Mouse (Mus musculus): ENCODE results near the gene Tnfsf11. TPM values are rescaled to one million over a fixed set of nuclear protein-coding genes. Genes with fewer than 3 reads are reported as not detected.

Tnfsf11 gene
- polyA plus RNA-seq, 1 experiment from 2014 or later, result 0.05 TPM

GRCm38 (mm10) chr14:78229012-78229411 is 78.8 kb downstream of the Tnfsf11 start:
- Histone ChIP-seq H3K4me3 (ENCODE audit: low read depth, low read length) (no peak overlapping the region), H3K36me3 (ENCODE audit: insufficient read depth, low read length) (no peaks in the 10 kb centered on the region), H3K27ac (ENCODE audit: low read length) (no peak overlapping the region), H3K4me2 (replicated peaks; ENCODE audit: low read depth, low read length) (no peak overlapping the region), H3K27me3 (replicated peaks; ENCODE audit: insufficient read depth, low read length) (no peaks in the 10 kb centered on the region), H3K9me3 (ENCODE audit: low read length) (no peaks in the 10 kb centered on the region), H3K4me1 (ENCODE audit: insufficient read depth, low read depth, low read length) (no peaks in the 10 kb centered on the region), H3K9ac (replicated peaks; ENCODE audit: low read depth) (no peak overlapping the region)
- WGBS, result 66% methylated on average over 4 of the region's 4 CpGs
- ATAC-seq (no peak), DNase-seq (ENCODE audit: low spot score) (no peak)
- TF ChIP-seq EP300 (IDR thresholded peaks at IDR 0.05), result no peak
- no peak for TF ChIP-seq CTCF (IDR thresholded peaks at IDR 0.05)

Small RNA genes within 50 kb of the gene (microRNA-seq; reads per million reads assigned to microRNA genes)
- not detected for gene Gm23652

Other genes with a start within 250 kb of the Tnfsf11 start
- gene Fam216b, start 219.0 kb downstream of the Tnfsf11 start, polyA plus RNA-seq (2015; fragmentation: Nextera tagmentation; extraction: Ambion mirVana), result 6.6 and 7.7 TPM in 2 replicates
- 9.4 and 12.2 TPM in 2 replicates for gene Akap11, start 228.8 kb upstream of the Tnfsf11 start, polyA plus RNA-seq (2015; fragmentation: Nextera tagmentation; extraction: Ambion mirVana)

All from lung, postnatal 0 days (tissue).